Mouse (Mus musculus): ENCODE results near the gene Tomm40l. TPM values are rescaled to one million over a fixed set of nuclear protein-coding genes. Genes with fewer than 3 reads are reported as not detected.

Gene Tomm40l
- polyA plus RNA-seq, 1 experiment from 2014 or later, result 27.2 TPM

GRCm38 (mm10) chr1:171234538-171234937, 12.2 kb upstream of the Tomm40l start:
- no peak for DNase-seq (ENCODE audit: low spot score)
- H3K4me3 ChIP-seq (ENCODE audit: low read depth, low read length), result no peak overlapping the region
- no peak overlapping the region for H3K9ac ChIP-seq (ENCODE audit: low read length)
- peaks cover 64% of the 10 kb centered on the region for H3K36me3 ChIP-seq (ENCODE audit: control insufficient read depth, insufficient read depth, low read length)
- no peak overlapping the region; the same call in 1 of the 2 replicates for H3K27ac ChIP-seq (ENCODE audit: low read depth)
- no peaks in the 10 kb centered on the region for H3K27me3 ChIP-seq (replicated peaks; ENCODE audit: control insufficient read depth, insufficient read depth, low read length)
- no peaks in the 10 kb centered on the region for H3K9me3 ChIP-seq (ENCODE audit: control insufficient read depth, low read length)
- no peaks in the 10 kb centered on the region for H3K4me1 ChIP-seq (replicated peaks; ENCODE audit: control insufficient read depth, insufficient read depth, low read length)
- H3K4me2 ChIP-seq (ENCODE audit: low read length), result no peak overlapping the region
- 77% methylated on average over 4 of the region's 4 CpGs for WGBS
- ATAC-seq (replicated peaks; ENCODE audit: low FRiP score, low TSS enrichment, low read depth), result no peak

DNA sequence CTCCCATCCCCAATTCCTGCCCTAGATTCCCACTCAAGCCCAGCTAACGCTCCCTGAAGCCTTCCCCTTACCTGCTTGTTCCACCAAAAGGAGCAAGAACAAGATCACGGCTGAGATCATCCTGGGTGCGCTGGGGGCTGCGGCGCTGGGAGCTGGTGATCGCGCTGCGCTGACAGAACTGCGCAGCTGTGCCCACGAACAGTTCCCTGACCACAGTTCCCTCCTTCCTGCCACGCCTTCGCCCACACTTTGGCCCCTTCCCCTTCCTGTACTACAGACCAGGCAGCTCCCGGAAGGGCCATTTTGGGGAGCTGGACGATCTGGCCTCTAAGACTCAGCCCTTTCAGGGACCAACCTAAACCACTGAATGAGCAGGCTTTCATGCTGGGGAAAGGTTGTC, 11.8 kb upstream of the Tomm40l start, which contains the start of gene Fcer1g:
Fcer1g (minus strand) TSS at position 240 of the 400 bp plus-strand sequence.
- H3K4me3 ChIP-seq (ENCODE audit: low read depth, low read length), result no peak within 1 kb of the TSS
- no peaks in the 10 kb centered on the region for H3K4me1 ChIP-seq (replicated peaks; ENCODE audit: control insufficient read depth, insufficient read depth, low read length)
- no peak within 1 kb of the TSS for H3K4me2 ChIP-seq (ENCODE audit: low read length)
- DNase-seq (ENCODE audit: low spot score) (no peak), ATAC-seq (replicated peaks; ENCODE audit: low FRiP score, low TSS enrichment, low read depth) (no peak)
- WGBS, result 89% methylated on average over 14 of the region's 14 CpGs
- no peak within 1 kb of the TSS; the same call in 1 of the 2 replicates for H3K27ac ChIP-seq (ENCODE audit: low read depth)
- no peaks in the 10 kb centered on the region for H3K27me3 ChIP-seq (replicated peaks; ENCODE audit: control insufficient read depth, insufficient read depth, low read length)
- no peak within 1 kb of the TSS for H3K9ac ChIP-seq (ENCODE audit: low read length)
- H3K9me3 ChIP-seq (ENCODE audit: control insufficient read depth, low read length), result no peaks in the 10 kb centered on the region
- peaks cover 60% of the 10 kb centered on the region for H3K36me3 ChIP-seq (ENCODE audit: control insufficient read depth, insufficient read depth, low read length)

- H3K4me2 ChIP-seq (ENCODE audit: low read length), result no peak overlapping the region
- H3K4me3 ChIP-seq (ENCODE audit: low read depth, low read length), result no peak overlapping the region
- no peaks in the 10 kb centered on the region for H3K4me1 ChIP-seq (replicated peaks; ENCODE audit: control insufficient read depth, insufficient read depth, low read length)
- no peak overlapping the region for H3K9ac ChIP-seq (ENCODE audit: low read length)
- no peaks in the 10 kb centered on the region for H3K27me3 ChIP-seq (replicated peaks; ENCODE audit: control insufficient read depth, insufficient read depth, low read length)
- no peak overlapping the region for H3K27ac ChIP-seq (ENCODE audit: low read depth)
- WGBS, result 79% methylated on average over 12 of the region's 12 CpGs
- no peak for ATAC-seq (replicated peaks; ENCODE audit: low FRiP score, low TSS enrichment, low read depth)
- no peak for DNase-seq (ENCODE audit: low spot score)
- no peaks in the 10 kb centered on the region for H3K9me3 ChIP-seq (ENCODE audit: control insufficient read depth, low read length)
- peaks cover 49% of the 10 kb centered on the region for H3K36me3 ChIP-seq (ENCODE audit: control insufficient read depth, insufficient read depth, low read length)
Measured at GRCm38 (mm10) chr1:171232800-171233730, 10.8 kb upstream of the Tomm40l start.

GRCm38 (mm10) chr1:171232348-171232747, 10.0 kb upstream of the Tomm40l start:
- Histone ChIP-seq H3K9me3 (ENCODE audit: control insufficient read depth, low read length) (no peaks in the 10 kb centered on the region), H3K27me3 (replicated peaks; ENCODE audit: control insufficient read depth, insufficient read depth, low read length) (no peaks in the 10 kb centered on the region), H3K36me3 (ENCODE audit: control insufficient read depth, insufficient read depth, low read length) (peaks cover 42% of the 10 kb centered on the region), H3K4me2 (ENCODE audit: low read length) (no peak overlapping the region), H3K9ac (ENCODE audit: low read length) (no peak overlapping the region), H3K4me1 (replicated peaks; ENCODE audit: control insufficient read depth, insufficient read depth, low read length) (no peaks in the 10 kb centered on the region), H3K27ac (ENCODE audit: low read depth) (no peak overlapping the region), H3K4me3 (ENCODE audit: low read depth, low read length) (no peak overlapping the region)
- DNase-seq (ENCODE audit: low spot score) (no peak), ATAC-seq (replicated peaks; ENCODE audit: low FRiP score, low TSS enrichment, low read depth) (no peak)
- 84% methylated on average over 5 of the region's 5 CpGs for WGBS

DNA sequence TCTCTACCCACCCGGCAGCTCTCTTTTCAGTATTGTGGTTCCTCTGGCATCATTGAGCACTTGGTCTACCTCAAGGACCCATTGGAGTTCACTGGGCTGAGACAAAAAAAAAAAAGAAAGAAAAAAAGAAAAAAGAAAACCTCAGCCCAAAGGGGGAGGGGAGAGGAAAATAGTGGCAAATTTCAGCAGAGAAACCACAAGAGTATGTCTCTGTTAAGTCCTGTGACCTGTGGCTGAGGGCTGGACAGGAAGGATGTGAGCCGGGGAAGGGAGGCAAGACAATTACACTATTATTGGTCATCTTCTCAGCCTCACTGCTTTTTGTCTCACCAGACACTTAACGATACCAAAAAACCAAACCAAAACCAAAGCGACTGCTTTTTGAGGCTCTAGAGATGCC, 9.5 kb upstream of the Tomm40l start:
- Histone ChIP-seq H3K9ac (ENCODE audit: low read length) (no peak overlapping the region), H3K4me2 (ENCODE audit: low read length) (no peak overlapping the region), H3K27ac (ENCODE audit: low read depth) (no peak overlapping the region), H3K4me3 (ENCODE audit: low read depth, low read length) (no peak overlapping the region), H3K4me1 (replicated peaks; ENCODE audit: control insufficient read depth, insufficient read depth, low read length) (no peaks in the 10 kb centered on the region), H3K9me3 (ENCODE audit: control insufficient read depth, low read length) (no peaks in the 10 kb centered on the region), H3K36me3 (ENCODE audit: control insufficient read depth, insufficient read depth, low read length) (peaks cover 37% of the 10 kb centered on the region), H3K27me3 (replicated peaks; ENCODE audit: control insufficient read depth, insufficient read depth, low read length) (no peaks in the 10 kb centered on the region)
- 69% methylated on average over 4 of the region's 4 CpGs for WGBS
- DNase-seq (ENCODE audit: low spot score) (no peak), ATAC-seq (replicated peaks; ENCODE audit: low FRiP score, low TSS enrichment, low read depth) (no peak)

GRCm38 (mm10) chr1:171230215-171230614, 7.9 kb upstream of the Tomm40l start:
- H3K4me1 ChIP-seq (replicated peaks; ENCODE audit: control insufficient read depth, insufficient read depth, low read length), result no peaks in the 10 kb centered on the region

DNA sequence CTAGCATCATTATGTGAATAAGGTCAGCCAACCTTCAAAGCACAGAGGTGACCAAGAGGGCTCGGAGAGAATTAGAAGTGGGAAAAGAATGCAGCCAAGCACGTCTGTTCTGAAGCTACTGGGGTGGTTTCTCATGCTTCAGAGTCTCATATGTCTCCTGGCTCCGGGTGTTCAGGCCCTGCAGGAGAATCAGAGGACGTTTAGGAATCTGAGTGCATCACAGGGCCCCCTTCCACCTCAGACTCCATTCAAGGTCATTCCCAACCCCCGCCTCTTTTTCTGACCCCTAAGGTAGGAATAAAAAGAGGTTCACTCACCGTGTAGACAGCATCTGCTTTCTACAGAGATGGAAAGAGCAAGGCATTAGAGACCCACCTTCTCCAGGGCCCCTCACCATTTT, 7.4 kb upstream of the Tomm40l start:
- Histone ChIP-seq H3K9me3 (ENCODE audit: control insufficient read depth, low read length) (no peaks in the 10 kb centered on the region), H3K4me3 (ENCODE audit: low read depth, low read length) (no peak overlapping the region), H3K27me3 (replicated peaks; ENCODE audit: control insufficient read depth, insufficient read depth, low read length) (no peaks in the 10 kb centered on the region), H3K9ac (ENCODE audit: low read length) (no peak overlapping the region), H3K4me1 (replicated peaks; ENCODE audit: control insufficient read depth, insufficient read depth, low read length) (no peaks in the 10 kb centered on the region), H3K27ac (ENCODE audit: low read depth) (no peak overlapping the region), H3K36me3 (ENCODE audit: control insufficient read depth, insufficient read depth, low read length) (peaks cover 16% of the 10 kb centered on the region), H3K4me2 (ENCODE audit: low read length) (no peak overlapping the region)
- WGBS, result 64% methylated on average over 6 of the region's 6 CpGs
- no peak for ATAC-seq (replicated peaks; ENCODE audit: low FRiP score, low TSS enrichment, low read depth)
- no peak for DNase-seq (ENCODE audit: low spot score)

More at GRCm38 (mm10) chr1:171230215-171230614, 7.9 kb upstream of the Tomm40l start:
- H3K27ac ChIP-seq (ENCODE audit: low read depth), result no peak overlapping the region
- no peak overlapping the region for H3K4me3 ChIP-seq (ENCODE audit: low read depth, low read length)
- H3K9me3 ChIP-seq (ENCODE audit: control insufficient read depth, low read length), result no peaks in the 10 kb centered on the region
- DNase-seq (ENCODE audit: low spot score) (no peak), ATAC-seq (replicated peaks; ENCODE audit: low FRiP score, low TSS enrichment, low read depth) (no peak)
- H3K9ac ChIP-seq (ENCODE audit: low read length), result no peak overlapping the region
- peaks cover 21% of the 10 kb centered on the region for H3K36me3 ChIP-seq (ENCODE audit: control insufficient read depth, insufficient read depth, low read length)
- WGBS, result 79% methylated on average over 3 of the region's 3 CpGs
- no peaks in the 10 kb centered on the region for H3K27me3 ChIP-seq (replicated peaks; ENCODE audit: control insufficient read depth, insufficient read depth, low read length)
- no peak overlapping the region for H3K4me2 ChIP-seq (ENCODE audit: low read length)

DNA sequence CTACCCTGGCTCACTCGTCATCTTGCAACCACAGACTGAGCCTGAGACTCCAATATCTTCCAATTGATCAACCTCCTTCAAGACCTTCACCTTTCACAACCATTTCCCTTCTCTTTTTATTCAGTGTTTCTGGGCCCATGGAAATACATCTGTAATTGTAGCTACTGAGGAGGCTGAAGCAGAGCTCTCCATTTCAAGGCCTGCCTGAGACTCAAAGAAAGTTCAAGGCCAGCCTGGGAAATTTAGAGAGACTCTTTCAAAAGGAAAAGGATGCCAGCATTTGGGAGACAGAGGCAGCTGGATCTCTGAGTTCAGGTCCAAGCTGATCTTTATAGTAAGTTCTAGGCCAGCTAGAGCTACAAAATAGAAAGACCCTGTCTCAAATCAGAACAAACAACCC, 5.6 kb upstream of the Tomm40l start:
- Histone ChIP-seq H3K36me3 (ENCODE audit: control insufficient read depth, insufficient read depth, low read length) (no peaks in the 10 kb centered on the region), H3K4me3 (ENCODE audit: low read depth, low read length) (no peak overlapping the region), H3K4me1 (replicated peaks; ENCODE audit: control insufficient read depth, insufficient read depth, low read length) (no peaks in the 10 kb centered on the region), H3K9me3 (ENCODE audit: control insufficient read depth, low read length) (no peaks in the 10 kb centered on the region), H3K4me2 (ENCODE audit: low read length) (no peak overlapping the region), H3K27ac (ENCODE audit: low read depth) (no peak overlapping the region), H3K9ac (ENCODE audit: low read length) (no peak overlapping the region), H3K27me3 (replicated peaks; ENCODE audit: control insufficient read depth, insufficient read depth, low read length) (no peaks in the 10 kb centered on the region)
- 90% methylated on average over 1 of the region's 1 CpGs for WGBS
- no peak for DNase-seq (ENCODE audit: low spot score)
- no peak for ATAC-seq (replicated peaks; ENCODE audit: low FRiP score, low TSS enrichment, low read depth)

- DNase-seq (ENCODE audit: low spot score), result no peak
- Histone ChIP-seq H3K27ac (ENCODE audit: low read depth) (no peak overlapping the region), H3K4me2 (ENCODE audit: low read length) (no peak overlapping the region), H3K27me3 (replicated peaks; ENCODE audit: control insufficient read depth, insufficient read depth, low read length) (no peaks in the 10 kb centered on the region), H3K4me3 (ENCODE audit: low read depth, low read length) (no peak overlapping the region), H3K36me3 (ENCODE audit: control insufficient read depth, insufficient read depth, low read length) (no peaks in the 10 kb centered on the region), H3K4me1 (replicated peaks; ENCODE audit: control insufficient read depth, insufficient read depth, low read length) (peaks cover under 1% of the 10 kb centered on the region; the same call in 1 of the 2 replicates), H3K9me3 (ENCODE audit: control insufficient read depth, low read length) (no peaks in the 10 kb centered on the region), H3K9ac (ENCODE audit: low read length) (no peak overlapping the region)
- WGBS, result 70% methylated on average over 4 of the region's 4 CpGs
- ATAC-seq (replicated peaks; ENCODE audit: low FRiP score, low TSS enrichment, low read depth), result no peak
Measured at GRCm38 (mm10) chr1:171226780-171227179, 4.5 kb upstream of the Tomm40l start.
